Mouse (Mus musculus) bone marrow macrophage, adult 2 months (primary cell): ENCODE results near the gene Lrp4.

Source experiments
- CTCF ChIP-seq: IDR thresholded peaks from 2 replicates; pipeline ENCODE4 v1.5.1; 2012; ENCODE audit warnings: low read depth, mild to moderate bottlenecking, low read length, moderate library complexity
- POLR2A ChIP-seq: IDR thresholded peaks from 2 replicates; pipeline ENCODE4 v1.6.1; 2012; ENCODE audit warnings: mild to moderate bottlenecking, low read depth, low read length, borderline replicate concordance

DNA sequence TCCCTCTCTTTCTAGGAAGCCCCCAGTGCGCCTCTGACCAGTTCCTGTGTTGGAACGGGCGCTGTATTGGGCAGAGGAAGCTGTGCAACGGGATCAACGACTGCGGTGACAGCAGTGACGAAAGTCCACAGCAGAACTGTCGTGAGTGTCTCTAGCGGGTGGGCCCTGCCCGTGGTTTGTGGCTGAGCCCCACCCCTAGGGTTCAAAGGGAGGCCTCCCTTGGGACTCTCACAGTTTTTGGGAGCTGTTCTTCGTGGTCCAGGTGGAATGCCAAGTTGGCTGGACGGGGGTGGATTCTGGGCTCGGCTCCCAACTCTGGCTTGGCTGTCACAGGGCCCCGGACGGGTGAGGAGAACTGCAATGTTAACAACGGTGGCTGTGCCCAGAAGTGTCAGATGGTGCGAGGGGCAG lies 18.9 kb downstream of the Lrp4 start:
- TF ChIP-seq POLR2A (no peak), CTCF (no peak)
